Mouse (Mus musculus) CH12.LX (cell line): ENCODE measurements around the gene Rtl1. TPM values are rescaled to one million over a fixed set of nuclear protein-coding genes. Genes with fewer than 3 reads are reported as not detected.

Source experiments
- DNase-seq: peaks from one replicate; pipeline ENCODE4 v3.0.0-alpha.2; 2013; ENCODE audit errors: extremely low read depth
- H3K27ac ChIP-seq: 2 replicates; pipeline ENCODE4 v1.5.1; 2012; ENCODE audit warnings: low read depth, mild to moderate bottlenecking, control low read depth, moderate library complexity; ENCODE audit not compliant: insufficient read depth
- H3K27me3 ChIP-seq: replicated peaks from 2 replicates; pipeline ENCODE3; 2012; ENCODE audit warnings: inconsistent platforms
- H3K36me3 ChIP-seq, 2 experiments: replicated peaks in 1 of 2; 2 replicates each; pipeline versions ENCODE3 to v1.6.1; 2012; ENCODE audit warnings: inconsistent platforms in 1 of 2, low read length in 1 of 2, mild to moderate bottlenecking in 1 of 2, mixed read lengths in 1 of 2, moderate library complexity in 1 of 2; ENCODE audit not compliant: control insufficient read depth in 1 of 2, insufficient read depth in 1 of 2
- H3K4me1 ChIP-seq, 2 experiments: 2 replicates each; pipeline ENCODE4 v1.6.1; 2012; ENCODE audit warnings: inconsistent platforms in 1 of 2, moderate library complexity in 1 of 2; ENCODE audit not compliant: insufficient read depth in 2 of 2, control insufficient read depth in 1 of 2
- H3K4me2 ChIP-seq: 2 replicates; pipeline ENCODE4 v1.6.1; 2012; ENCODE audit warnings: low read depth, mild to moderate bottlenecking, control low read depth; ENCODE audit not compliant: poor library complexity, insufficient read depth, severe bottlenecking
- H3K4me3 ChIP-seq, 3 experiments: fragments of 150-350 bp in 1 of 3; sonication (generic) in 1 of 3; replicated peaks in 1 of 3; 2 replicates each; pipeline versions ENCODE3 to v1.5.1; 2011 to 2012; ENCODE audit warnings: low read depth in 2 of 3, low read length in 2 of 3, mild to moderate bottlenecking in 2 of 3, moderate library complexity in 2 of 3, control low read depth in 1 of 3, improper control_type of control experiment in 1 of 3, inconsistent platforms in 1 of 3, mixed read lengths in 1 of 3; ENCODE audit not compliant: poor library complexity in 1 of 3
- H3K79me2 ChIP-seq: replicated peaks from 2 replicates; pipeline ENCODE4 v1.6.1; 2012; ENCODE audit warnings: mild to moderate bottlenecking, moderate library complexity; ENCODE audit not compliant: control insufficient read depth, poor library complexity, insufficient read depth, severe bottlenecking; ENCODE audit errors: extremely low read depth
- H3K9ac ChIP-seq: 2 replicates; pipeline ENCODE4 v1.6.1; 2012; ENCODE audit warnings: low read depth, mild to moderate bottlenecking, control low read depth, moderate library complexity; ENCODE audit not compliant: insufficient read depth
- H3K9me3 ChIP-seq: replicated peaks from 2 replicates; pipeline ENCODE3; 2012; ENCODE audit warnings: low read length, inconsistent platforms, mixed read lengths
- EP300 ChIP-seq: IDR thresholded peaks from 2 replicates; pipeline ENCODE4 v1.6.1; 2011; ENCODE audit warnings: low read length, improper control_type of control experiment
- GABPA ChIP-seq: IDR thresholded peaks from 2 replicates; pipeline ENCODE4 v1.6.1; 2012; ENCODE audit warnings: low read depth, low read length, improper control_type of control experiment, inconsistent platforms; ENCODE audit not compliant: insufficient replicate concordance
- HCFC1 ChIP-seq: IDR thresholded peaks from 2 replicates; pipeline ENCODE4 v1.6.1; 2012; ENCODE audit warnings: low read depth, mild to moderate bottlenecking, inconsistent platforms, low read length, improper control_type of control experiment
- JUN ChIP-seq: IDR thresholded peaks from 2 replicates; pipeline ENCODE4 v1.6.1; 2011; ENCODE audit warnings: low read depth, mild to moderate bottlenecking, low read length, improper control_type of control experiment, moderate library complexity; ENCODE audit not compliant: insufficient read depth
- KAT2A ChIP-seq: IDR thresholded peaks from 2 replicates; pipeline ENCODE4 v1.6.1; 2012; ENCODE audit warnings: low read length, improper control_type of control experiment, inconsistent platforms; ENCODE audit not compliant: insufficient replicate concordance
- MAZ ChIP-seq: IDR thresholded peaks from 2 replicates; pipeline ENCODE4 v1.6.1; 2012; ENCODE audit warnings: low read depth, mild to moderate bottlenecking, inconsistent platforms, low read length, improper control_type of control experiment, moderate library complexity
- MXI1 ChIP-seq: IDR thresholded peaks from 2 replicates; pipeline ENCODE4 v1.6.1; 2011; ENCODE audit warnings: mild to moderate bottlenecking, low read depth, low read length, improper control_type of control experiment
- NELFE ChIP-seq: IDR thresholded peaks from 2 replicates; pipeline ENCODE4 v1.6.1; 2011; ENCODE audit warnings: low read depth, low read length, improper control_type of control experiment
- NRF1 ChIP-seq: IDR thresholded peaks from 2 replicates; pipeline ENCODE4 v1.6.1; 2014; ENCODE audit warnings: low read depth, mild to moderate bottlenecking, inconsistent platforms, low read length, improper control_type of control experiment, moderate library complexity
- RAD21 ChIP-seq: IDR thresholded peaks from 2 replicates; pipeline ENCODE4 v1.6.1; 2011; ENCODE audit warnings: low read depth, mild to moderate bottlenecking, low read length, improper control_type of control experiment, moderate library complexity
- RCOR1 ChIP-seq: conservative IDR thresholded peaks from 2 replicates; pipeline ENCODE4 v1.6.1; 2012; ENCODE audit warnings: low read depth, mild to moderate bottlenecking, inconsistent platforms, low read length, improper control_type of control experiment
- SMC3 ChIP-seq: IDR thresholded peaks from 2 replicates; pipeline ENCODE4 v1.6.1; 2011; ENCODE audit warnings: low read depth, low read length, improper control_type of control experiment
- UBTF ChIP-seq: IDR thresholded peaks from 2 replicates; pipeline ENCODE4 v1.6.1; 2012; ENCODE audit warnings: low read depth, mild to moderate bottlenecking, inconsistent platforms, low read length, improper control_type of control experiment, moderate library complexity
- USF1 ChIP-seq: IDR thresholded peaks from 2 replicates; pipeline ENCODE4 v1.6.1; 2014; ENCODE audit warnings: low read depth, mild to moderate bottlenecking, inconsistent platforms, low read length, improper control_type of control experiment
- USF2 ChIP-seq: conservative IDR thresholded peaks from 2 replicates; pipeline ENCODE4 v1.6.1; 2011; ENCODE audit warnings: low read depth, low read length, improper control_type of control experiment
- ZKSCAN1 ChIP-seq: IDR thresholded peaks from 2 replicates; pipeline ENCODE4 v1.6.1; 2012; ENCODE audit warnings: low read depth, inconsistent platforms, low read length, improper control_type of control experiment, borderline replicate concordance
- ZMIZ1 ChIP-seq: IDR thresholded peaks from 2 replicates; pipeline ENCODE4 v1.6.1; 2012; ENCODE audit warnings: low read depth, mild to moderate bottlenecking, inconsistent platforms, low read length, improper control_type of control experiment
- dilution Hi-C: fragments of 300-500 bp; cut with MboI; formaldehyde crosslinking; loops from 2 replicates; pipeline ENCODE4 v1.14.3; 2020; ENCODE audit warnings: low sequenced_read_pairs; ENCODE audit not compliant: extremely low pct_unique_long_range_greater_than_20kb, extremely low pct_ligation_motif_present
- in situ Hi-C: fragments of 300-500 bp; cut with MboI; formaldehyde crosslinking; loops from 3 replicates; pipeline ENCODE4 v1.14.3; 2019; ENCODE audit warnings: low sequenced_read_pairs, low pct_ligation_motif_present, low pct_unique_long_range_greater_than_20kb, mixed read lengths
- polyA plus RNA-seq: library from polyadenylated mRNA; unstranded; fragments of >175 nt; gene quantifications from 2 replicates; pipeline ENCODE4 v1.2.1, GENCODE M21; 2012; ENCODE audit warnings: low read depth; ENCODE audit not compliant: insufficient read length
- total RNA-seq, 2 experiments: library from RNA; depleted of rRNA; stranded (reverse); fragments of 300-350 nt in 1 of 2; fragments of >200 nt in 1 of 2; gene quantifications; 2 replicates each; pipeline ENCODE4 v1.2.3; 2012 to 2014

Gene Rtl1
- total RNA-seq (2012; rRNA removed) (not detected in 2 replicates), total RNA-seq (2014; rRNA removed) (not detected in 2 replicates), polyA plus RNA-seq (not detected in 2 replicates)

- no peaks in the 10 kb centered on the region for H3K79me2 ChIP-seq
- no peak within 1 kb of the TSS for H3K27ac ChIP-seq
- H3K4me3 ChIP-seq: no peak within 1 kb of the TSS
- H3K4me1 ChIP-seq: no peaks in the 10 kb centered on the region
- no peak within 1 kb of the TSS for H3K4me2 ChIP-seq
- peaks cover 73% of the 10 kb centered on the region for H3K9me3 ChIP-seq
- H3K36me3 ChIP-seq: no peaks in the 10 kb centered on the region
- no peaks in the 10 kb centered on the region for H3K27me3 ChIP-seq
- H3K9ac ChIP-seq: no peak within 1 kb of the TSS
- DNase-seq: no peak
- dilution Hi-C loops (no loop called here), in situ Hi-C loops (no loop called here)
- TF ChIP-seq NELFE (no peak), JUN (no peak), RAD21 (no peak), USF2 (no peak), MAZ (no peak), RCOR1 (no peak), GABPA (no peak), SMC3 (no peak), UBTF (no peak), ZKSCAN1 (no peak), KAT2A (no peak), MXI1 (no peak), ZMIZ1 (no peak), USF1 (no peak), HCFC1 (no peak), EP300 (no peak)
Measured at GRCm38 (mm10) chr12:109600230-109600629, at the start of gene Rtl1. Gene Rtl1, minus strand, starts transcription at chr12:109600330.

- dilution Hi-C loops: no loop called here
- Histone ChIP-seq H3K9me3 (peaks cover 45% of the 10 kb centered on the region), H3K27ac (no peak overlapping the region), H3K36me3 (no peaks in the 10 kb centered on the region), H3K79me2 (no peaks in the 10 kb centered on the region), H3K4me1 (no peaks in the 10 kb centered on the region), H3K9ac (no peak overlapping the region), H3K4me2 (no peak overlapping the region), H3K27me3 (no peaks in the 10 kb centered on the region), H3K4me3 (no peak overlapping the region)
- DNase-seq: no peak
- in situ Hi-C loops: no loop called here
- TF ChIP-seq NRF1: no peak
Measured at GRCm38 (mm10) chr12:109640560-109641167, 40.5 kb upstream of the Rtl1 start.
